Mouse (Mus musculus) liver, adult (tissue): ENCODE measurements around the gene Susd2.

ENCODE experiments used
- GATA4 ChIP-seq: IDR thresholded peaks from 2 replicates; pipeline ENCODE4 v1.6.1; 2014; ENCODE audit warnings: mild to moderate bottlenecking, low read length; ENCODE audit not compliant: insufficient replicate concordance

Gene Susd2

DNA sequence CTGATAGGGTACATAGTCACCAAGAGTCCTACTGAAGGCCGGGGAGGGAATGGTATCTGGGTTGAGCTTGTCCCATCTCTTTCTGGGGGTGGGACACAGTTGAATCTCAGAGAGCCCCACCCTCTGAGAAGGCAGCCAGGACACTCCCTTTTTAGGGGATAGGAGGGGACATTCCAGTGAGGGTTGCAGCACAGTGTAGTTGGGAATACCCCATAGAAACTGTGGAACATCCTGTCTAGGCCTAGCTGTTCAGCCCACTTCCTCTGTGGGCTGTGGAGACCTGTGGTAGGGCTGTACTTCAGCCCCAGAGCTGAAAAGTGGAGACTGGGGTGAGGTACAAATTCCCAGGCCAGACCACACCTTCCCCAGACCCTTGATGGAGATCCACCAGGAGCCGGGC, 917 bp downstream of the Susd2 start:
- TF ChIP-seq GATA4, result no peak

DNA sequence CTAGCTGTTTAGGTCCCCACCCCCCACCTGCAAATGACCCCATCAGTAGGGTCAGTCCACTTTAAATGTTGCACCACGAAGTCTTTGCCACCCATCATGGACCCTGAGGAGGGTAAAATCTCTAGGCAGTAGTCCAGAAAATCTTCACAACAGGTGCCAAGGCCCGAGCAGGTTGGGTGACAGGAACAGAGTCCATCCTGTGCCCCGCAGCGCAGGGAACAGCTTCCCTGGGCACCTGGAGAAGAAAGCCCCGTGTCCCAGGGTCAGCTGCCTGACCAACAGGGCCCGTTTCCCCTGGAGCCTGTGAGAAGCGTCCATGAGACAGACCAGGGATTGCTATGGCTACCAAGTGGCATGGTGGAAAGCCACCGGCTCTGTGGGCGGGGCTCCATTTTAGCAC, 1.4 kb downstream of the Susd2 start:
- TF ChIP-seq GATA4, result no peak

DNA sequence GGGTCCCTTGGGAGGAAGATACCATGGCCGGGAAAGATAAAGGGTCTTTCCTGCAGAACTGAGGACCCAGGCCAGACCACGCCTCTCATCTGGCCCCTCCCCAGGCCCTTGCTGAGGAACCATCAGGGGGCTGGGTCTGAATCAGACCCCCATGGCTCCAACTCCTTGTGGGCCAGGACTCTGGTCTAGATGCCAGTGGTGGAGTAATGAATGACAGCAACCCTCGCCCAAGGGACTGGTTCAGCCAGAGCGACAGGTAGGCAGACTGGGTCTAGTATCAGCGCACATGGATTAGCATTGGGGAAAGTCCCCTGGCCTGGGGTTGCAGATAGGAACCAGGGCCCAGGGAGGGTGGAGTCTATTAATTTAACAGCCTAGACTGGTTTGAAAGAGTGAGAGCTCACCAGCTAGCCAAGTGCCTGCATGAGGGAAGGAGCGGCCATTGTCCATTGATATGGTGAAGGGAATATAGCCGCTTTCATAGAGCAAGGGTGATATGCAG, 2.0 kb downstream of the Susd2 start:
- TF ChIP-seq GATA4, result no peak

DNA sequence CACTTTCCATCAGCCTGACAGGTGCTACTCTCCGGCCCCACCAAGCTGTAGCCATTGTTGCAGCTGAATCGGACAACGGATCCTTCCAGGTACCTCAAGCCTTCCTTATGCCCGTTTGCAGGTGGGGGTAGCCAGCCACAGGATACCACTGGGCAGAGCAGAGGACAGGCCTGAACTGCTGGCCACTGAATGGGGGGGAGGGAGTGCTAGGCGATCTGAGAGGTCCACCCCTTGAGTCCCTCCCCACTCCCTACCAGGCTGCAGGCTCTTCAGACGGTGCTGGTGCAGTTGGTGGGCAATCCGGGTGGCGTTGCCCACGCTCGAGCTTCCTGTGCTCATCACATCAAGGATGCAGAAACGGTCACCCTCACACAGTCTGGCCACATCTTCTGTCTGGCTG, 6.1 kb downstream of the Susd2 start:
- no peak for TF ChIP-seq GATA4

DNA sequence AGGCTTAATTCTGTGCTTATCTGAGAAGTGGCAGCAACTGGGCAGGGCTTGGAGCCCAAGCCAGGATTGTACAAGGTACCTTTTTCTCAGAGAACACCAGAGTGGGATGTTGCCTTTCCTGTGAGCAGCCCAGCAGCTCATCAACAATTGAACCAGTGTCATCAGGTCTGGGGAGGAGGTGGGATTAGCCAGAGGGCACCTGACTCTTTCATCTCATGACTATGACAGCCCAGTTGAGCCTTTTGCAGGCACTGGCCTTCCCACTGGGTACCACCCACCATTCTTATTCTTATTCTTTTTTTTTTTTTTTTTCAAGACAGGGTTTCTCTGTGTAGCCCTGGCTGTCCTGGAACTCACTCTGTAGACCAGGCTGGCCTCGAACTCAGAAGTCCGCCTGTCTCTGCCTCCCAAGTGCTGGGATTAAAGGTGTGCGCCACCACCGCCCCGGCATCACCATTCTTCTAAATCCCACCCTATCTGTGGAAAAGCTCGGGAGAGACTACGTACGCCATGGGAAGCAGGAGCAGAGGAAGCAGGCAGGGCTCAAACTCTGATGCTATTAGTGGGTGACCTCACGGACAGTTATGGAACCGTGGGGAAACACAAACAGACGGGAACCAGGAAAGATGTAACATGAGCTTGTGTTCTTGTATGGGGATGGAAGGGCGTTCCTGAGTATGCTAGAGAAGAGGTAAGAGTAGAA, 7.6 kb downstream of the Susd2 start:
- TF ChIP-seq GATA4, result no peak

DNA sequence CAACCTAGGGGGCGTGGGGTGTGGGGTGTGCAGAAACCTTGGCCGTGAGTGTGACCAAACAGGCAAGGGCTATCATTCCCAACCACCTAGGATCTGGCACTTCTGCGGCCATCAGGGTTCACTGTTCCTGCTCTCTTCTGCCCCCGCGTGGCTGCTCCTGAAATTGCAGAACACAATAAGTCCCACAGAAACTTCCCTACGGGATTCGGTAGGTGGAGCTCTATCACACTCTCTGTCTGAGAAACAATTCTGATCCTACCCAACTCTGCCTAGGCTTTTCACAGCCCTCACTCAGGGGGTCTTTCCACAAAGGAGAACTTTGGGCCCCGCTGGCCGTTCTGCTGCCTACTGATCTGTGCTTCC, 8.1 kb downstream of the Susd2 start:
- no peak for TF ChIP-seq GATA4

DNA sequence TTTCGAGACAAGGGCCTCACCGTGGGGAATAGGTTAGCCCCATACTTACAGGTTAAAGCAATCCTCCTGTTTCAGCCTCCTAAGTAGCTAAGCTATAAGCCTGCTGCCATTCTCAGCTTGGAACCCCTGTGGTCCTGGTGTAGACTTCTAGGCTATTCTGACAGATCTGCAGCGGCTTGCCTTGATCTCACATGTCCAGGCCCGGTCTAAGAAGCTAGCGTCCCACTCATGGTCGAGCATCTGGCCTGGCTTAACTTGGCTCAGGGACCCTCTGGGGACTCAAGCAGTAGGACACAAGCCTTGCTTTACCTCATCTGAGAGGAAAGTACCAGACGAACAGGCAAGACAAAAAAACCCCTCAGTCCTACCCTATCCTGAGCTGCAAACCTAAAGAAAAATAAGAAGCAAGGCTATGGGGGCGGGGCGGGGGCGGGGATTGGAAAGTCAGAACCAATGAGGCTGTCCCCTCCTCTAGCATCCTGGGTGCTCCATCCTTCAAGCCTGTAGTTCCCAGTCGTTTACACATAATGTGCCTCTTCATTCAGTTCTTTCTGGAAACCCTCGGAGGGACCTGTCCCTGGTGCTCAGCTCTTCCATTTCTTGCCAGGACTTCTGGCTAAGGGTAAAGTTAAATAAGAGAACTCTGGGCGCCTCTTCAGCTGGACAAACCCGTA, 8.7 kb downstream of the Susd2 start:
- no peak for TF ChIP-seq GATA4

DNA sequence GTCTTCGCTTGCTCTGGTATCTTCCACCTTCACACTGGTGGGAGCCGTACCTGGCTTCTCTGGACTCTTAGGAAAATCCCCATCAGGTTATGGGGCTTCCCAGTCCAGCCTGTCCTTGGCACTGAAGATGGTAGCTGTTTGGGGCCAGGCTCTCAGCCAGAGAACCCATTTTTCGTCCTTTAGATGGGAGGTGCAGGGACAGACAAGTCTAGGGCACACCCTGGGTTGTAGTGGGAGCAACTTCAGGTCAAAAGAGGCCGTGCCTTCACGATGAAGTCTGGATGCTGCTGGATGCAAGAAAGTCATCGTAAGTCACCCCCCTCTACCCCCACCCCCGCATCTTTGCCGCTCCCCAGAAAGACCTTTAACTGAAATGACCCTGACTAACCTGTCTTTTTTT, 9.2 kb downstream of the Susd2 start:
- no peak for TF ChIP-seq GATA4

DNA sequence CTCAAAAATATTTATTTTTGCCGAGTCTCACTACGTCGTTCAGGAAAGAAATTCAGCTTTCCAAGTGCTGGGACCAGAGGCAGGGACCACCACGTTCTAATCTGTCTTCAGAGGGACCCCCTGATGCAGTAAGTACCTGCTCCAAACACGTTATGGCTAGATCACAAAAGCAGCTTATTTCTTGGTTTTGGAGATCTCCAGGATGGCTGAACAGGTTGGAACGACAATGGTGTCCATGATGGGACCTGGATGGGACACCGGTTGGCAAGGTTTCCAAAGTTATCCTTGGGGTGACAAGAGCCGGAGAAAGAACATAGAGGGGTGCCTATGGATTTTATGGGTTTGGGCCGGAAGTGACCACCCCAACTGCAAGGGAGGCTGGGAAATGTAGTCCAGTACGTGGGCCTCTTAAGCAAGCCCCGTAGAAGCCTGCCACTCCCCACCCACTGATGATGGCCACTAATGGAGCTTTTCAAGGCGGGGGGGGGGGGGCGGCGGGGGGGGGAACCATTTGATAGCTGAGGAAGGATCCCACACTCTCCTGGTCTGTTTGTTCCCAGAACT, 10.2 kb downstream of the Susd2 start:
- TF ChIP-seq GATA4, result no peak

DNA sequence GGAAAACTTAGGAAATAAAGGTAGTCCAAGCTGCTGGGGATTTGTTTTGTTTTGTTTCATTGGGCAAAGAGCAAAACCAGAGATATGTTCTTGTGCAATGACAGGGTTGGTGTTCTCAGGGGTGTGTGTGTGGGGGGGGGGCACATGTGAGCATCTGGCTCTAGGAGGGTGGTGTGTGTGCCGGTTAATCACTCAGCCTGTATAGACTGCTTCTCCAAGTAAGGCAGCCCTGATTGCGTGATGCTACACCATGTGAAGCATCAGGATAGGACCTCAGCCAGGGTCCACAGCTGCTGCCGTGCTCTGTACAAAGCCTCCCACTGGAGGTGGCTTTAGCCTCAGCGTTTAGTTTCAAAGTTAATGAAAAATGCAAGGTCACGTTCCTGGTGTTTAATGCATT, 10.8 kb downstream of the Susd2 start:
- TF ChIP-seq GATA4, result no peak

DNA sequence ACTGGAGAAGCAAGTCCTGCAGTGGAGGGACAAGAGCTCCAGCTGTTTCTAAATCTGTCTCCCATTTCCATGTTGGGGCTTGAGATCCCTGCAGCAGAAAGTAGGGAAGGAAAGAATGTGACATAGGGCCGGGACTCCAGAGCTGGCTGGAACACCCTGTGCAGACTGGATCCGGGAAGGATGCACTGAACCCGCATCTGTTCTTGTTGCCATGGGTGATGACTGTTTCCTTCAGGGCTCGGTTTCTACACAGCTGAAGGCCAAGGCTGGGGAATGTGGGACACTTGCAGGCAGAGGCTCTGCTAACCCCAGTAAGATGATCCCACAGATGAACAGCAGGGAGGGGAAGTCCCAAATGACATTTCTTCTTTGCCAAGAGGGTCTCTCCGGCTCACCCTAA, 11.2 kb downstream of the Susd2 start:
- TF ChIP-seq GATA4, result no peak

DNA sequence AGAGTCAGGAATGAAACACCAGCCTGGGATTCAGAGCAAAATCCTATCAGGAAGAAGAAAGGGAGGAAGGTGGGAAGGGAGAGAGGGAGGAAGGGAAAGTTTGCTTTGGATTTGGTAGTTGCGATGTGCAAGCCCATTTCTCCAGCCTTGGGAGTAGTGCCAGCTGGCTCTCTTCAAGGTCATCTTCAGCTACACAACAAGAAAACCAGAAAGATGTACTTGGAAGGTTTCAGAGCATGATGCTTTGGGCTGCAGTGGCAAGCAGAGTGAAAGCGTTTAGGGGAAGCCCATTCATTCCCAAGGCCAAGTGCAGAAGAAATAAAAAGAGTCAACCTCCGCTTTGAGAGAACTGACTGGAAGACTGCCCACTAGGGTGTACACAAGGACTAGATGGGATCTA, 16.3 kb downstream of the Susd2 start:
- TF ChIP-seq GATA4, result no peak

DNA sequence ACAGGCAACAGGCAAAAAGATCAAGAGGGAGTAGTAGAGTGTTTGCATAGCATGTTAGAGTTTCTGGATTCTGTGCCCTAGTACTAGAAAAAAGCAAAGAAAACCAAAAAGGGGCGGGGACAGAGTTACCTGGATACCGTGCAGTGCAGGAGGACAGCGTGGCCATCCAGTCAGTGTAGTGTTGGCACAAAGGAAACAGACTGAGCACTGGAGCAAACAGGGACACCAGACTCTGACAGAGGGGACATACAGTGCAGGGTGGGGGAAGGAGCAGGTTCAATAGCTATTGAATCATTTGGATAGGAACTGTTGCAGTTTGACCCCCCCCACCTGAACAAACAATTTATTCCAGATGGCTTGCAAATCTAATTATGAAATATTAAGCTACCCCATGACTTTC, 16.8 kb downstream of the Susd2 start:
- no peak for TF ChIP-seq GATA4

DNA sequence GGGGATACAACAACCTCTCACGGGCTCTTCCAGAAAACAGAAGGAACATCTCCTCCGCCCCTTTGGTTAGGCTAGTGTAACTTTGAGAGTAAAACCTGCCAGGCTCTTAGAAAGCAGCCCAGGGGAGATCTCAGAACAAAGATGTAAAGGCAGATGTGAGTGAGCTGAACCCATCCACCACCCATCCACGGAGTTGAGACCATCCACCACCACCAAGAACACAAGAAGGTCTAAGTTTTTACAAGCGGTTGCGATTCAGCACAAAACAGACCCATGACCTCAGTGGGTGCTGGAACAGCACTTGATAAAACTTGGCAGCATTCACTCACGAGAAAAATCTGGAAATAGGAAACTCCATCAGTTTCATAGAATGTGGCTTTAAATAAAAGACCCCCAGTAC, 17.9 kb downstream of the Susd2 start:
- TF ChIP-seq GATA4, result no peak

DNA sequence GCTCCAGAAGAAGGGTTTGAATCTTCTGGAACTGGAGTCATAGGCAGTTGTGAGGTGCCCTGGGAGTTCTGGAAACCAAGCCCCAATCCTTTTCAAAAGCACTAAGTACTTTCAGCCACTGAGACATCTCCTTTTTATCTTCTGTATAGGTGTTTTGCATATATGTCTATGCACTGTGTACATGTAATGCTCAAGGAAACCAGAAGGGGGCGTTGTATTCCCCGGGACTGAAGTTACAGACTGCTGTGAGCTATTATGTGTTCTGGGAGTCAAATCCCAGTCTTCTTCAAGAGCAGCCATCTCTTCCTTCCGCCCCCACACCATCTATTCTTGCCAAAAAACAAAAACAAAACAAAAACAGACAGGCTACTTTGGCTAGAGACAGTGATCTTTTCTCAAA, 23.0 kb downstream of the Susd2 start:
- no peak for TF ChIP-seq GATA4

DNA sequence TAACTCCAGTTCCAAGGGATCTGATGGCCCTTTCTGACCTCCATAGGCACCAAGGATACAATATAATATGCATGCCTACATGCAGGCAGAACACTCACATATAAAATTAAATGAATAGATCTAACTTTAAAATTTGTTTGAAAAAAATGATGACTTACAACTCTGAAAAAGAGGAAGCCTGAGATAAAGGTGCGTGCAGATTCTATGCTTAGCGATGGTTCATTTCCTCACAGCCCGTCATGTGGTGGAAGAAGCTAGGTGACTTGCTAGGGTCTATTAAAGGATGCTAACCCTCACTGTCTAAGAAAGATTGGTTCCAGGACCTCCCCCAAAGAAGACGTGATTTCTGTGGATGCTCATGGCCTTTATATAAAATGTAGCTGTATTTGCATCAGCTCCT, 27.8 kb downstream of the Susd2 start:
- no peak for TF ChIP-seq GATA4
